Mouse (Mus musculus): ENCODE data around the gene Pip4p1. TPM values are rescaled to one million over a fixed set of nuclear protein-coding genes. Genes with fewer than 3 reads are reported as not detected.
"Not testable (repeated sequence)": the region's sequence is repeated elsewhere in the genome, so short reads cannot be mapped to it uniquely, and the experiment has no call there.

The Pip4p1 gene
- polyA plus RNA-seq (2015; fragmentation: Nextera tagmentation; extraction: Ambion mirVana), result 45.3 and 56.0 TPM in 2 replicates

- Histone ChIP-seq H3K27ac (peak within 1 kb of the TSS; percentile 90), H3K9ac (peak within 1 kb of the TSS; percentile 94), H3K4me1 (peaks cover 18% of the 10 kb centered on the region), H3K4me2 (peak within 1 kb of the TSS; percentile 81), H3K36me3 (peaks cover 33% of the 10 kb centered on the region), H3K9me3 (no peaks in the 10 kb centered on the region), H3K27me3 (no peaks in the 10 kb centered on the region), H3K4me3 (peak within 1 kb of the TSS; percentile 98)
- ATAC-seq (ENCODE audit: insufficient number of reproducible peaks, low FRiP score, low TSS enrichment, low read depth), result peak; percentile 99
- WGBS, result under 1% methylated on average over 66 of the region's 68 CpGs
Observed at GRCm38 (mm10) chr14:50930754-50931492, at the start of gene Pip4p1, which contains the start of gene Pnp. Gene Pip4p1, minus strand, starts transcription at chr14:50930856. Gene Pnp, plus strand, starts transcription at chr14:50931082.

DNA sequence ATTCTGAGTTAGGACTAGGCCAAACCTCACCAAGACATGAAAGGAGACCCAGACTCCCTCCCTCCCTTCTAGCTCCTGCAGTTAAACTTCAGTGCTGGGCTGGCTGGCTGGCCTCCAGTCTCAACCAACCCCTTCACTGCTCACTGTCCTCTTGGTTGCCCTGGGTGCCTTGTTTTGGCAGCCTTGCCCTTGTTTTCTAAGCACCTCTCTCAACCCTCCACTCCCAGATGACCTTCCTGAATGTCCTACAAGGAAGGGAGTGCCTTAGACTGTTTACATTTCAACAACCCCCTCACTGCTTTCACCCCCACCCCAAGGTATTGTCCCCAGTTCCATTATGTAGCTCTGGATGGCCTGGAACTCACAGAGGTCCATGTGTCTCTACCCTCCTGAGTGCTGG is 49.0 kb upstream of the Pip4p1 start:
- Histone ChIP-seq H3K4me2 (no peak overlapping the region), H3K27me3 (no peaks in the 10 kb centered on the region), H3K9me3 (no peaks in the 10 kb centered on the region), H3K27ac (no peak overlapping the region), H3K36me3 (no peaks in the 10 kb centered on the region), H3K4me1 (no peaks in the 10 kb centered on the region), H3K9ac (no peak overlapping the region), H3K4me3 (no peak overlapping the region)
- ATAC-seq (ENCODE audit: insufficient number of reproducible peaks, low FRiP score, low TSS enrichment, low read depth), result no peak

- not testable (repeated sequence) for H3K4me1 ChIP-seq; ATAC-seq (ENCODE audit: insufficient number of reproducible peaks, low FRiP score, low TSS enrichment, low read depth); H3K4me2 ChIP-seq; H3K9me3 ChIP-seq; H3K27me3 ChIP-seq; H3K36me3 ChIP-seq; H3K9ac ChIP-seq; H3K4me3 ChIP-seq; H3K27ac ChIP-seq
- 93% methylated on average over 6 of the region's 6 CpGs for WGBS
Observed at GRCm38 (mm10) chr14:50978451-50978850, 47.8 kb upstream of the Pip4p1 start.

GRCm38 (mm10) chr14:50976674-50977073 is 46.0 kb upstream of the Pip4p1 start:
- no peaks in the 10 kb centered on the region for H3K27me3 ChIP-seq
- H3K4me2 ChIP-seq, result no peak overlapping the region
- no peaks in the 10 kb centered on the region for H3K36me3 ChIP-seq
- H3K27ac ChIP-seq, result no peak overlapping the region
- no peak for ATAC-seq (ENCODE audit: insufficient number of reproducible peaks, low FRiP score, low TSS enrichment, low read depth)
- WGBS, result 23% methylated on average over 9 of the region's 9 CpGs
- no peak overlapping the region for H3K4me3 ChIP-seq
- no peaks in the 10 kb centered on the region for H3K9me3 ChIP-seq
- H3K9ac ChIP-seq, result no peak overlapping the region
- no peaks in the 10 kb centered on the region for H3K4me1 ChIP-seq

- Histone ChIP-seq H3K4me2 (no peak overlapping the region), H3K9me3 (no peaks in the 10 kb centered on the region), H3K4me3 (no peak overlapping the region), H3K27me3 (no peaks in the 10 kb centered on the region), H3K36me3 (no peaks in the 10 kb centered on the region), H3K4me1 (no peaks in the 10 kb centered on the region), H3K27ac (no peak overlapping the region), H3K9ac (no peak overlapping the region)
- 59% methylated on average over 5 of the region's 5 CpGs for WGBS
- no peak for ATAC-seq (ENCODE audit: insufficient number of reproducible peaks, low FRiP score, low TSS enrichment, low read depth)
Observed at GRCm38 (mm10) chr14:50975001-50975400, 44.3 kb upstream of the Pip4p1 start.

DNA sequence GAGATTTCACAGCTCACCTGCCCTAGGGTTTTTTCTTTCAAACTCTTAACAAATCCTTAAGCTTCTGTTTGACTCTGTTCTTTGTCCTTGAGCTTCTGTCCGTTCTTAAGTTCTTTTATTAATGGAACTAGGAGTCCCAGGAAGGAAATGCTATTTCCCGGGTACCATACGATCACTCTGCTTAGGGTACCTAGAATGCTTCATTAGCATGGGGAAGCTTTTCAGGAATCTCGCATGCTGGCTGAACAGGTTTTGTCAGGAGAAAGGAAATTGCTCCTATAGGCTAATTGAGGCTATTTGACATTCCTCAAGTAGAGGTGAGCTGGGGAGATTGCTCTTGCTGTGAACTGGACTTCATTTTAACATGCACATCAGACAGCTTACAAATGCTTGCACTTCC is 43.0 kb upstream of the Pip4p1 start:
- H3K9ac ChIP-seq, result no peak overlapping the region
- 40% methylated on average over 4 of the region's 4 CpGs for WGBS
- H3K36me3 ChIP-seq, result no peaks in the 10 kb centered on the region
- no peaks in the 10 kb centered on the region for H3K9me3 ChIP-seq
- H3K4me3 ChIP-seq, result no peak overlapping the region
- no peak for ATAC-seq (ENCODE audit: insufficient number of reproducible peaks, low FRiP score, low TSS enrichment, low read depth)
- no peaks in the 10 kb centered on the region for H3K4me1 ChIP-seq
- H3K4me2 ChIP-seq, result no peak overlapping the region
- no peak overlapping the region for H3K27ac ChIP-seq
- no peaks in the 10 kb centered on the region for H3K27me3 ChIP-seq

DNA sequence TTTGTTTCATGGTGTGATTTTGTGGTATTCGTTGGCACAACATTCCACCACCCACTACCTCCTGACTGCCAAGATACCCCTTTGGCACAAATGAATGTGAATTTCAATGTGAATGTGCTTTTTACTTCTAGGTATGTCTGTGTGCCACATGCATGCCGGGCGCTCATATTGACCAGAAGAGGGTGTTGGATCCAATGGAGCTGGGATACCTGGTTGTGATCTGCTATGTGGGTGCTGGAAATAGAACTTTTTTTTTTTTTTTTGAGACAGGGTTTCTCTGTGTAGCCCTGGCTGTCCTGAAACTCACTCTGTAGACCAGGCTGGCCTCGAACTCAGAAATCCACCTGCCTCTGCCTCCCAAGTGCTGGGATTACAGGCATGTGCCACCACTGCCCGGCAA is 42.4 kb upstream of the Pip4p1 start:
- not testable (repeated sequence) for H3K9ac ChIP-seq; H3K4me3 ChIP-seq; H3K27me3 ChIP-seq; H3K9me3 ChIP-seq; ATAC-seq (ENCODE audit: insufficient number of reproducible peaks, low FRiP score, low TSS enrichment, low read depth); H3K27ac ChIP-seq; H3K36me3 ChIP-seq; H3K4me2 ChIP-seq; H3K4me1 ChIP-seq
- WGBS, result 87% methylated on average over 5 of the region's 5 CpGs

- H3K9me3 ChIP-seq, result no peaks in the 10 kb centered on the region
- WGBS, result 50% methylated on average over 1 of the region's 1 CpGs
- H3K4me1 ChIP-seq, result no peaks in the 10 kb centered on the region
- no peak overlapping the region for H3K4me2 ChIP-seq
- H3K27me3 ChIP-seq, result no peaks in the 10 kb centered on the region
- no peak overlapping the region for H3K27ac ChIP-seq
- H3K4me3 ChIP-seq, result no peak overlapping the region
- H3K9ac ChIP-seq, result no peak overlapping the region
- no peaks in the 10 kb centered on the region for H3K36me3 ChIP-seq
- no peak for ATAC-seq (ENCODE audit: insufficient number of reproducible peaks, low FRiP score, low TSS enrichment, low read depth)
Observed at GRCm38 (mm10) chr14:50970822-50971221, 40.2 kb upstream of the Pip4p1 start.

DNA sequence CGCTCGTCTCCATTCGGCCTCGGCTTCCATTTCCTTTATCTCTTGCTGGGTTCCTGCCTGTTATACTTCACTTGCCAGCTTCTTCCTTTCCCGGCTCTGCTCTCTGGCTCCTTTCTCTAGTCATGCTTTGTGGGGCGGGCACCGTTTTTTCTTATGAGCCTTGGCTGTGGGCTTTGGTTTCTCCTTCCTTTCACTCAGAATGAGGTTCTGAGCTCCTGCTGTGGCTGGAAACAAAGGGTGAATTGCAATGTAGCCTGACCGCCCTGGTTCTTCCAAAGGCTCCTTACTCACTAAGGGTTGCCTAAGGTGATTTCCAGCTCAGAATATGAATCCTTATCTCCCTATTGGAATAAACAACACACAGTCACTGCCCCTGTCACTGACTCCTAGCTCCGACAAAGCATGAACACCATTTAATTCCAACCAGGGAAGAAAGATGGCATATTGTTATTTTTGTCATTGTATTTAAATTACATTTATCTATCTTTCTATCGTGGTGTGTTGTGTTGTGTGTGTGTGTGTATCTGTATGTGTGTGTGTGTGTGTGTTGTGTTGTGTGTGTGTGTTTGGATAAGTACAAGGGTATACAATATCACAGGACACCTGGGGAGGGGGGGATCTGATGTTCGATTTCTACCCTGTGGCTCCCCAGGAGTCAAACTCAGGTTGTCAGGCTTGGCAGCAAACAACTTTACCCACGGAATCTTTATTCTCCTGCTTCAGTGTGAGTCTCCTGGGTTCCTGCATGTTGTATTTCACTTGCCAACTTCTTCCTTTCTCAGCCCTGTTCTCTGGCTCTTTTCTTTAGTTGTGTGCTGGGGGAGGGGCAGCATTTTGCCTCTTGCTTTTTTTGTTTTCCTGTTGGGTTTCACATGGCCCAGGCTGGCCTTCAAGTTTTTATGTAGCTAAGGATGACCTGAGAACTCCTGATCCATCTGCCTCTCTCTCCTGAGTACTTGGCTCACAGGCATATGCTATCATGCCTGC is 39.2 kb upstream of the Pip4p1 start:
- WGBS, result 43% methylated on average over 12 of the region's 12 CpGs
- Histone ChIP-seq H3K9me3 (no peaks in the 10 kb centered on the region), H3K4me1 (no peaks in the 10 kb centered on the region), H3K27me3 (no peaks in the 10 kb centered on the region), H3K27ac (no peak overlapping the region), H3K36me3 (no peaks in the 10 kb centered on the region), H3K9ac (no peak overlapping the region), H3K4me2 (no peak overlapping the region), H3K4me3 (no peak overlapping the region)
- no peak for ATAC-seq (ENCODE audit: insufficient number of reproducible peaks, low FRiP score, low TSS enrichment, low read depth)

GRCm38 (mm10) chr14:50969041-50969440 is 38.4 kb upstream of the Pip4p1 start:
- Histone ChIP-seq H3K4me2 (no peak overlapping the region), H3K27me3 (no peaks in the 10 kb centered on the region), H3K9me3 (no peaks in the 10 kb centered on the region), H3K27ac (no peak overlapping the region), H3K4me1 (no peaks in the 10 kb centered on the region), H3K9ac (no peak overlapping the region), H3K36me3 (no peaks in the 10 kb centered on the region), H3K4me3 (no peak overlapping the region)
- 27% methylated on average over 1 of the region's 1 CpGs for WGBS
- no peak for ATAC-seq (ENCODE audit: insufficient number of reproducible peaks, low FRiP score, low TSS enrichment, low read depth)

GRCm38 (mm10) chr14:50968216-50968980 is 37.7 kb upstream of the Pip4p1 start:
- no peaks in the 10 kb centered on the region for H3K36me3 ChIP-seq
- H3K4me1 ChIP-seq, result no peaks in the 10 kb centered on the region
- H3K9ac ChIP-seq, result no peak overlapping the region
- no peak overlapping the region for H3K4me3 ChIP-seq
- no peak for ATAC-seq (ENCODE audit: insufficient number of reproducible peaks, low FRiP score, low TSS enrichment, low read depth)
- no peaks in the 10 kb centered on the region for H3K27me3 ChIP-seq
- H3K9me3 ChIP-seq, result no peaks in the 10 kb centered on the region
- no peak overlapping the region for H3K27ac ChIP-seq
- H3K4me2 ChIP-seq, result no peak overlapping the region
- 78% methylated on average over 5 of the region's 5 CpGs for WGBS

Measured in limb, embryonic 15.5 days (tissue).